Mouse (Mus musculus) hematopoietic stem cell, adult 5-6 weeks (primary cell): Measurements from ENCODE around the gene Dusp18. TPM values are rescaled to one million over a fixed set of nuclear protein-coding genes. Genes with fewer than 3 reads are reported as not detected.

Experiments
- ATAC-seq, 2 experiments: fragments of 125-278 bp in 1 of 2; replicated peaks in 1 of 2; 2 replicates each; pipeline ENCODE4 v1.8.0; 2016 to 2017; ENCODE audit warnings: inconsistent platforms in 2 of 2, mild to moderate bottlenecking in 2 of 2, moderate number of reproducible peaks in 2 of 2, low read depth in 1 of 2, moderate TSS enrichment in 1 of 2; ENCODE audit not compliant: low FRiP score in 2 of 2, poor library complexity in 2 of 2, severe bottlenecking in 2 of 2, insufficient read depth in 1 of 2, low TSS enrichment in 1 of 2
- total RNA-seq: library from RNA; stranded (forward); fragments of 172-1452, 232-1000 nt; gene quantifications from 2 replicates; pipeline ENCODE4 v1.2.3, GENCODE M21; 2017

Dusp18 gene
- total RNA-seq = 0.79 and 1.3 TPM in 2 replicates

- peak; percentile 97 to 98 for ATAC-seq
These were observed at the start of gene Dusp18, which contains the start of gene 4921536K21Rik for GRCm38 (mm10) chr11:3894406-3895281. Dusp18 (plus strand) TSS chr11:3895240. 4921536K21Rik (minus strand) TSS chr11:3895098.

- ATAC-seq = no peak
These were observed 48.7 kb upstream of the Dusp18 start for GRCm38 (mm10) chr11:3846351-3846750.

- ATAC-seq = peak in 1 of 2 experiments; percentile 53; a peak in 1 of 4 replicates
These were observed 45.3 kb upstream of the Dusp18 start for GRCm38 (mm10) chr11:3849469-3850314.

- 0 out of 4 replicates have a peak, but pooled peaks of 1 of the 2 experiments have one; percentile 7 for ATAC-seq
These were observed 44.8 kb upstream of the Dusp18 start for GRCm38 (mm10) chr11:3850315-3850614.

- no peak for ATAC-seq
These were observed 44.2 kb upstream of the Dusp18 start for GRCm38 (mm10) chr11:3850746-3851277.

- no peak for ATAC-seq
These were observed 43.2 kb upstream of the Dusp18 start for GRCm38 (mm10) chr11:3851872-3852271.

GRCm38 (mm10) chr11:3853031-3853430 is 42.0 kb upstream of the Dusp18 start:
- ATAC-seq = no peak

- peak; percentile 4 to 39; a peak in 2 of 4 replicates for ATAC-seq
These were observed 41.5 kb upstream of the Dusp18 start for GRCm38 (mm10) chr11:3853481-3854034.

- no peak for ATAC-seq
These were observed 40.9 kb upstream of the Dusp18 start for GRCm38 (mm10) chr11:3854156-3854555.

GRCm38 (mm10) chr11:3855846-3856245 is 39.2 kb upstream of the Dusp18 start:
- ATAC-seq = no peak

- ATAC-seq = no peak
These were observed 37.1 kb upstream of the Dusp18 start for GRCm38 (mm10) chr11:3857902-3858301.

- ATAC-seq = no peak
These were observed 35.3 kb upstream of the Dusp18 start for GRCm38 (mm10) chr11:3859778-3860177.

GRCm38 (mm10) chr11:3860361-3860760 is 34.7 kb upstream of the Dusp18 start:
- no peak for ATAC-seq

GRCm38 (mm10) chr11:3862661-3863453 is 32.2 kb upstream of the Dusp18 start:
- no peak for ATAC-seq

GRCm38 (mm10) chr11:3863454-3864112 is 31.5 kb upstream of the Dusp18 start, which contains the start of gene Osbp2:
Osbp2 (minus strand) TSS chr11:3863903.
- peak; percentile 86 to 87 for ATAC-seq

GRCm38 (mm10) chr11:3864343-3864742 is 30.7 kb upstream of the Dusp18 start:
- no peak for ATAC-seq
